Mouse (Mus musculus): ENCODE measurements around the gene Cabin1. TPM values are rescaled to one million over a fixed set of nuclear protein-coding genes. Genes with fewer than 3 reads are reported as not detected.

Gene Cabin1
- polyA plus RNA-seq, 1 experiment from 2014 or later = 32.6 TPM

- DNase-seq (ENCODE audit: low spot score) = no peak
- peaks cover 16% of the 10 kb centered on the region for H3K4me1 ChIP-seq
- WGBS = 84% methylated on average over 8 of the region's 8 CpGs
- H3K27ac ChIP-seq (replicated peaks) = no peak overlapping the region
- peaks cover 3% of the 10 kb centered on the region; the same call in 1 of the 2 replicates for H3K27me3 ChIP-seq (ENCODE audit: low read depth, poor library complexity, severe bottlenecking)
- H3K9me3 ChIP-seq (replicated peaks) = no peaks in the 10 kb centered on the region
- no peak overlapping the region for H3K4me3 ChIP-seq
- H3K36me3 ChIP-seq = peaks cover 74% of the 10 kb centered on the region
Observed at GRCm38 (mm10) chr10:75706632-75707216, 57.4 kb downstream of the Cabin1 start.

- H3K9me3 ChIP-seq (replicated peaks) = no peaks in the 10 kb centered on the region
- 81% methylated on average over 7 of the region's 7 CpGs for WGBS
- H3K36me3 ChIP-seq = peaks cover 65% of the 10 kb centered on the region
- H3K4me1 ChIP-seq = peaks cover 16% of the 10 kb centered on the region
- no peak overlapping the region for H3K4me3 ChIP-seq
- DNase-seq (ENCODE audit: low spot score) = no peak
- peaks cover 3% of the 10 kb centered on the region; the same call in 1 of the 2 replicates for H3K27me3 ChIP-seq (ENCODE audit: low read depth, poor library complexity, severe bottlenecking)
- no peak overlapping the region for H3K27ac ChIP-seq (replicated peaks)
Observed at GRCm38 (mm10) chr10:75705681-75706400, 58.3 kb downstream of the Cabin1 start.

GRCm38 (mm10) chr10:75704212-75705185 lies 59.6 kb downstream of the Cabin1 start:
- peak overlapping the region; percentile 38 for H3K27ac ChIP-seq (replicated peaks)
- H3K27me3 ChIP-seq (ENCODE audit: low read depth, poor library complexity, severe bottlenecking) = peaks cover 3% of the 10 kb centered on the region; the same call in 1 of the 2 replicates
- WGBS = 42% methylated on average over 15 of the region's 15 CpGs
- no peak overlapping the region for H3K4me3 ChIP-seq
- DNase-seq (ENCODE audit: low spot score) = peak; percentile 20
- peaks cover 16% of the 10 kb centered on the region for H3K4me1 ChIP-seq
- H3K36me3 ChIP-seq = peaks cover 62% of the 10 kb centered on the region
- H3K9me3 ChIP-seq (replicated peaks) = no peaks in the 10 kb centered on the region

GRCm38 (mm10) chr10:75703504-75703903 lies 60.6 kb downstream of the Cabin1 start:
- no peak for DNase-seq (ENCODE audit: low spot score)

GRCm38 (mm10) chr10:75702494-75702893 lies 61.6 kb downstream of the Cabin1 start:
- peaks cover 63% of the 10 kb centered on the region for H3K36me3 ChIP-seq
- H3K4me1 ChIP-seq = peaks cover 16% of the 10 kb centered on the region
- H3K27ac ChIP-seq (replicated peaks) = no peak overlapping the region
- H3K9me3 ChIP-seq (replicated peaks) = no peaks in the 10 kb centered on the region
- WGBS = 97% methylated on average over 2 of the region's 2 CpGs
- peaks cover 3% of the 10 kb centered on the region; the same call in 1 of the 2 replicates for H3K27me3 ChIP-seq (ENCODE audit: low read depth, poor library complexity, severe bottlenecking)
- no peak for DNase-seq (ENCODE audit: low spot score)
- no peak overlapping the region for H3K4me3 ChIP-seq

More at GRCm38 (mm10) chr10:75703504-75703903, 60.6 kb downstream of the Cabin1 start:
- Histone ChIP-seq H3K27ac (replicated peaks) (no peak overlapping the region), H3K4me3 (no peak overlapping the region), H3K9me3 (replicated peaks) (no peaks in the 10 kb centered on the region), H3K36me3 (peaks cover 62% of the 10 kb centered on the region), H3K27me3 (ENCODE audit: low read depth, poor library complexity, severe bottlenecking) (peaks cover 3% of the 10 kb centered on the region; the same call in 1 of the 2 replicates), H3K4me1 (peaks cover 16% of the 10 kb centered on the region)
- WGBS = 86% methylated on average over 1 of the region's 1 CpGs

GRCm38 (mm10) chr10:75701280-75701679 lies 62.9 kb downstream of the Cabin1 start:
- H3K9me3 ChIP-seq (replicated peaks) = no peaks in the 10 kb centered on the region
- 90% methylated on average over 6 of the region's 6 CpGs for WGBS
- no peak overlapping the region for H3K4me3 ChIP-seq

GRCm38 (mm10) chr10:75697693-75698092 lies 66.4 kb downstream of the Cabin1 start:
- DNase-seq (ENCODE audit: low spot score) = no peak
- H3K4me3 ChIP-seq = no peak overlapping the region
- WGBS = 91% methylated on average over 3 of the region's 3 CpGs
- H3K27ac ChIP-seq (replicated peaks) = peak overlapping the region; percentile 17; the same call in 1 of the 2 replicates
- no peaks in the 10 kb centered on the region for H3K9me3 ChIP-seq (replicated peaks)
- no peaks in the 10 kb centered on the region for H3K4me1 ChIP-seq
- no peaks in the 10 kb centered on the region for H3K27me3 ChIP-seq (ENCODE audit: low read depth, poor library complexity, severe bottlenecking)
- H3K36me3 ChIP-seq = peaks cover 81% of the 10 kb centered on the region

More at GRCm38 (mm10) chr10:75701280-75701679, 62.9 kb downstream of the Cabin1 start:
- no peak overlapping the region for H3K27ac ChIP-seq (replicated peaks)
- no peak for DNase-seq (ENCODE audit: low spot score)
- peaks cover under 1% of the 10 kb centered on the region; the same call in 1 of the 2 replicates for H3K27me3 ChIP-seq (ENCODE audit: low read depth, poor library complexity, severe bottlenecking)
- H3K36me3 ChIP-seq = peaks cover 64% of the 10 kb centered on the region
- peaks cover 16% of the 10 kb centered on the region for H3K4me1 ChIP-seq

- DNase-seq (ENCODE audit: low spot score) = no peak
- no peaks in the 10 kb centered on the region for H3K9me3 ChIP-seq (replicated peaks)
- no peak overlapping the region for H3K4me3 ChIP-seq
- 83% methylated on average over 7 of the region's 7 CpGs for WGBS
- no peak overlapping the region for H3K27ac ChIP-seq (replicated peaks)
- no peaks in the 10 kb centered on the region for H3K4me1 ChIP-seq
- peaks cover 88% of the 10 kb centered on the region for H3K36me3 ChIP-seq
- no peaks in the 10 kb centered on the region for H3K27me3 ChIP-seq (ENCODE audit: low read depth, poor library complexity, severe bottlenecking)
Observed at GRCm38 (mm10) chr10:75696597-75697355, 67.4 kb downstream of the Cabin1 start.

- DNase-seq (ENCODE audit: low spot score) = no peak
- WGBS = 92% methylated on average over 2 of the region's 2 CpGs
- no peak overlapping the region for H3K4me3 ChIP-seq
- H3K4me1 ChIP-seq = no peaks in the 10 kb centered on the region
- H3K36me3 ChIP-seq = peaks cover 100% of the 10 kb centered on the region
- H3K27me3 ChIP-seq (ENCODE audit: low read depth, poor library complexity, severe bottlenecking) = no peaks in the 10 kb centered on the region
- no peak overlapping the region for H3K27ac ChIP-seq (replicated peaks)
- H3K9me3 ChIP-seq (replicated peaks) = no peaks in the 10 kb centered on the region
Observed at GRCm38 (mm10) chr10:75695521-75695920, 68.6 kb downstream of the Cabin1 start.

- no peak for DNase-seq (ENCODE audit: low spot score)
- Histone ChIP-seq H3K27me3 (ENCODE audit: low read depth, poor library complexity, severe bottlenecking) (no peaks in the 10 kb centered on the region), H3K36me3 (peaks cover 97% of the 10 kb centered on the region), H3K4me1 (no peaks in the 10 kb centered on the region), H3K4me3 (no peak overlapping the region), H3K27ac (replicated peaks) (no peak overlapping the region), H3K9me3 (replicated peaks) (no peaks in the 10 kb centered on the region)
- WGBS = 93% methylated on average over 5 of the region's 5 CpGs
Observed at GRCm38 (mm10) chr10:75695078-75695477, 69.1 kb downstream of the Cabin1 start.

GRCm38 (mm10) chr10:75694567-75694966 lies 69.6 kb downstream of the Cabin1 start:
- Histone ChIP-seq H3K27me3 (ENCODE audit: low read depth, poor library complexity, severe bottlenecking) (no peaks in the 10 kb centered on the region), H3K4me3 (no peak overlapping the region), H3K36me3 (peaks cover 97% of the 10 kb centered on the region), H3K4me1 (no peaks in the 10 kb centered on the region), H3K9me3 (replicated peaks) (no peaks in the 10 kb centered on the region), H3K27ac (replicated peaks) (no peak overlapping the region)
- WGBS = 92% methylated on average over 9 of the region's 9 CpGs
- no peak for DNase-seq (ENCODE audit: low spot score)
